Mouse (Mus musculus): ENCODE measurements around the gene Bin2. TPM values are rescaled to one million over a fixed set of nuclear protein-coding genes. Genes with fewer than 3 reads are reported as not detected.

Bin2 gene
- total and polyA plus RNA-seq, 3 experiments = 51.4 to 89.9 (median 64.8) TPM

- TF ChIP-seq ETS1 (conservative IDR thresholded peaks at IDR 0.05; ENCODE audit: low read depth, low read length) (no peak), MYC (IDR thresholded peaks at IDR 0.05; ENCODE audit: low read depth, low read length) (no peak)
Observed at GRCm38 (mm10) chr15:100636700-100637501, 32.5 kb downstream of the Bin2 start, which contains the start of gene Smagp (continued).

GRCm38 (mm10) chr15:100635851-100636645 lies 33.3 kb downstream of the Bin2 start:
- H3K9me3 ChIP-seq (replicated peaks; ENCODE audit: low read length) = no peaks in the 10 kb centered on the region
- no peaks in the 10 kb centered on the region for H3K79me2 ChIP-seq (replicated peaks; ENCODE audit: control insufficient read depth, extremely low read depth, insufficient read depth, poor library complexity, severe bottlenecking)
- peak overlapping the region; percentile 92 for H3K4me2 ChIP-seq (ENCODE audit: insufficient read depth, low read depth, poor library complexity, severe bottlenecking)
- H3K4me1 ChIP-seq (ENCODE audit: control insufficient read depth in 1 of 2, insufficient read depth in 2 of 2) = peaks cover 13 to 57% of the 10 kb centered on the region in 2 experiments
- H3K36me3 ChIP-seq (replicated peaks in 1 of 2; ENCODE audit: control insufficient read depth in 1 of 2, insufficient read depth in 1 of 2, low read length in 1 of 2) = peaks cover 14 to 21% of the 10 kb centered on the region in 2 experiments
- TF ChIP-seq USF2 (conservative IDR thresholded peaks at IDR 0.05; ENCODE audit: low read depth, low read length) (no peak), POLR2A (IDR thresholded peaks at IDR 0.05; ENCODE audit: low read depth, low read length) (no peak), JUN (IDR thresholded peaks at IDR 0.05; ENCODE audit: insufficient read depth, low read depth, low read length) (no peak), MXI1 (IDR thresholded peaks at IDR 0.05; ENCODE audit: low read depth, low read length) (no peak), NRF1 (IDR thresholded peaks at IDR 0.05; ENCODE audit: low read depth, low read length) (no peak), RCOR1 (conservative IDR thresholded peaks at IDR 0.05; ENCODE audit: low read depth, low read length) (no peak)
- no peak for DNase-seq (ENCODE audit: extremely low read depth)
- peaks cover 6% of the 10 kb centered on the region for H3K27me3 ChIP-seq (replicated peaks)
- in situ Hi-C loops (cut with MboI; ENCODE audit: low pct_ligation_motif_present, low pct_unique_long_range_greater_than_20kb, low sequenced_read_pairs) (no loop called here), dilution Hi-C loops (cut with MboI; ENCODE audit: extremely low pct_ligation_motif_present, extremely low pct_unique_long_range_greater_than_20kb, low sequenced_read_pairs) (no loop called here)
- H3K9ac ChIP-seq (ENCODE audit: insufficient read depth, low read depth) = peak overlapping the region; percentile 18
- H3K4me3 ChIP-seq (replicated peaks in 1 of 3; ENCODE audit: low read depth in 2 of 3, low read length in 2 of 3, poor library complexity in 1 of 3) = peak overlapping the region in 2 of 3 experiments; percentile 60 to 69
- H3K27ac ChIP-seq (ENCODE audit: insufficient read depth, low read depth) = no peak overlapping the region

- Histone ChIP-seq H3K4me1 (ENCODE audit: control insufficient read depth in 1 of 2, insufficient read depth in 2 of 2) (peaks cover 13 to 58% of the 10 kb centered on the region in 2 experiments), H3K79me2 (replicated peaks; ENCODE audit: control insufficient read depth, extremely low read depth, insufficient read depth, poor library complexity, severe bottlenecking) (no peaks in the 10 kb centered on the region), H3K9me3 (replicated peaks; ENCODE audit: low read length) (no peaks in the 10 kb centered on the region), H3K9ac (ENCODE audit: insufficient read depth, low read depth) (no peak overlapping the region), H3K27me3 (replicated peaks) (peaks cover 8% of the 10 kb centered on the region), H3K4me3 (replicated peaks in 1 of 3; ENCODE audit: low read depth in 2 of 3, low read length in 2 of 3, poor library complexity in 1 of 3) (no peak overlapping the region), H3K36me3 (replicated peaks in 1 of 2; ENCODE audit: control insufficient read depth in 1 of 2, insufficient read depth in 1 of 2, low read length in 1 of 2) (peaks cover 6 to 13% of the 10 kb centered on the region in 2 experiments), H3K27ac (ENCODE audit: insufficient read depth, low read depth) (no peak overlapping the region), H3K4me2 (ENCODE audit: insufficient read depth, low read depth, poor library complexity, severe bottlenecking) (no peak overlapping the region)
- dilution Hi-C loops (cut with MboI; ENCODE audit: extremely low pct_ligation_motif_present, extremely low pct_unique_long_range_greater_than_20kb, low sequenced_read_pairs) (no loop called here), in situ Hi-C loops (cut with MboI; ENCODE audit: low pct_ligation_motif_present, low pct_unique_long_range_greater_than_20kb, low sequenced_read_pairs) (no loop called here)
- DNase-seq (ENCODE audit: extremely low read depth) = no peak
- TF ChIP-seq USF1 (IDR thresholded peaks at IDR 0.05; ENCODE audit: low read depth, low read length) (no peak), POLR2A (IDR thresholded peaks at IDR 0.05; ENCODE audit: low read depth, low read length) (no peak), RAD21 (IDR thresholded peaks at IDR 0.05; ENCODE audit: low read depth, low read length) (no peak), E2F4 (IDR thresholded peaks at IDR 0.05; ENCODE audit: insufficient replicate concordance, low read depth, low read length) (no peak), ZC3H11A (IDR thresholded peaks at IDR 0.05; ENCODE audit: low read depth, low read length) (no peak), EP300 (IDR thresholded peaks at IDR 0.05; ENCODE audit: low read length) (no peak), NELFE (IDR thresholded peaks at IDR 0.05; ENCODE audit: low read depth, low read length) (no peak), KAT2A (IDR thresholded peaks at IDR 0.05; ENCODE audit: insufficient replicate concordance, low read length) (no peak)
Observed at GRCm38 (mm10) chr15:100635239-100635638, 34.1 kb downstream of the Bin2 start.

Data from CH12.LX (cell line).